Mouse (Mus musculus) C2C12 (cell line): ENCODE data around the gene 1110017D15Rik. TPM values are rescaled to one million over a fixed set of nuclear protein-coding genes. Genes with fewer than 3 reads are reported as not detected.

Experiments used
- H3K27me3 ChIP-seq: one replicate; pipeline ENCODE4 v1.6.1; 2011; ENCODE audit not compliant: control insufficient read depth, insufficient read depth, insufficient read length
- H3K36me3 ChIP-seq: one replicate; pipeline ENCODE4 v1.6.1; 2011; ENCODE audit not compliant: control insufficient read depth, insufficient read depth
- H3K4me3 ChIP-seq: one replicate; pipeline ENCODE4 v1.5.1; 2011; ENCODE audit warnings: mild to moderate bottlenecking, control low read depth; ENCODE audit not compliant: poor library complexity, insufficient read depth, severe bottlenecking
- H3K79me2 ChIP-seq: one replicate; pipeline ENCODE4 v1.6.1; 2011; ENCODE audit not compliant: control insufficient read depth, insufficient read depth
- H3K79me3 ChIP-seq: one replicate; pipeline ENCODE4 v1.6.1; 2011; ENCODE audit warnings: low read depth, control low read depth
- H3ac ChIP-seq: one replicate; pipeline ENCODE3; 2011; ENCODE audit warnings: low read depth; ENCODE audit not compliant: control insufficient read depth, insufficient read length
- CEBPB ChIP-seq: IDR thresholded peaks from one replicate; pipeline ENCODE4 v1.6.1; 2011; ENCODE audit warnings: low read depth, mild to moderate bottlenecking, control low read depth, moderate library complexity
- CTCF ChIP-seq: IDR thresholded peaks from one replicate; pipeline ENCODE4 v1.5.1; 2011; ENCODE audit not compliant: control insufficient read depth, insufficient read depth, insufficient read length
- FOSL1 ChIP-seq: IDR thresholded peaks from one replicate; pipeline ENCODE4 v1.8.0; 2011; ENCODE audit warnings: mild to moderate bottlenecking, low read length; ENCODE audit not compliant: poor library complexity, insufficient read depth, severe bottlenecking
- MAX ChIP-seq: IDR thresholded peaks from one replicate; pipeline ENCODE4 v1.6.1; 2011; ENCODE audit warnings: mild to moderate bottlenecking, control low read depth
- MYOD1 ChIP-seq: IDR thresholded peaks from one replicate; pipeline ENCODE4 v1.6.1; 2011; ENCODE audit warnings: low read depth; ENCODE audit not compliant: control insufficient read depth, insufficient read length
- MYOG ChIP-seq: IDR thresholded peaks from one replicate; pipeline ENCODE4 v1.6.1; 2011; ENCODE audit not compliant: control insufficient read depth, insufficient read length; ENCODE audit errors: extremely low read depth
- USF1 ChIP-seq: IDR thresholded peaks from one replicate; pipeline ENCODE4 v1.6.1; 2011; ENCODE audit warnings: low read depth, mild to moderate bottlenecking, control low read depth, moderate library complexity
- polyA plus RNA-seq: library from polyadenylated mRNA; unstranded; fragments of >200 nt; fragmentation: generic; extraction: Trizol; gene quantifications from one replicate; pipeline ENCODE4 v1.2.1, GENCODE M21; 2012; ENCODE audit warnings: missing spikeins

Gene 1110017D15Rik
- polyA plus RNA-seq, 1 experiment: 0.14 TPM

GRCm38 (mm10) chr4:41498921-41499391 lies 18.2 kb downstream of the 1110017D15Rik start:
- H3K36me3 ChIP-seq: no peaks in the 10 kb centered on the region
- no peaks in the 10 kb centered on the region for H3K79me2 ChIP-seq
- H3K27me3 ChIP-seq: no peaks in the 10 kb centered on the region
- TF ChIP-seq MYOG: no peak
- H3K4me3 ChIP-seq: no peak overlapping the region
- H3K79me3 ChIP-seq: no peaks in the 10 kb centered on the region
- no peak overlapping the region for H3ac ChIP-seq

- Histone ChIP-seq H3K79me3 (no peaks in the 10 kb centered on the region), H3K79me2 (no peaks in the 10 kb centered on the region), H3ac (no peak overlapping the region), H3K4me3 (no peak overlapping the region), H3K27me3 (no peaks in the 10 kb centered on the region), H3K36me3 (no peaks in the 10 kb centered on the region)
- TF ChIP-seq CEBPB (no peak), MYOD1 (no peak), MYOG (no peak), FOSL1 (no peak), USF1 (no peak), CTCF (no peak), MAX (no peak)
Observed at GRCm38 (mm10) chr4:41497995-41498845, 18.9 kb downstream of the 1110017D15Rik start.

DNA sequence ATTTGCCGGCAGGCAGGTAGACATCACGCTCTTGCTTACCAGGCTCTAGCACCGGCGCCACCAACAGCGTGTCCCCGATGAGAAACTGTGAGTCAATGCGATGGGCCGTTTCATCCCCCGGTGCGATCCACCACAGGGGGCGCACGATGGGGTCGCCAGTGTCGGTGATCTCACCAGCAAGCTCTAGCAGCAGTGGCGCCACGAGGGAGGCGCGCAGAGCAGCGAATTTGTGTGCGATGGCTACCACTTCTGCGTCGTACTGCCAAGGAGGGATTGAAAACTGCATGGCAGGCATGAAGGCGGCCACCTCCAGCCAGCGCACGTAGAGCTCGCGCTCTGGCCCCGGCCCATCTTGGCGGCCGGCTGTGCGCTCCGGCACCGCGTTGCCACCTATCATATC lies 19.6 kb downstream of the 1110017D15Rik start:
- Histone ChIP-seq H3K36me3 (no peaks in the 10 kb centered on the region), H3K4me3 (no peak overlapping the region), H3ac (no peak overlapping the region), H3K27me3 (no peaks in the 10 kb centered on the region), H3K79me3 (no peaks in the 10 kb centered on the region), H3K79me2 (no peaks in the 10 kb centered on the region)
- TF ChIP-seq CEBPB (no peak), MYOD1 (no peak), MYOG (no peak), CTCF (no peak), USF1 (no peak), MAX (no peak), FOSL1 (no peak)

- Histone ChIP-seq H3K79me3 (no peaks in the 10 kb centered on the region), H3K4me3 (no peak overlapping the region), H3K36me3 (no peaks in the 10 kb centered on the region), H3ac (no peak overlapping the region), H3K79me2 (no peaks in the 10 kb centered on the region), H3K27me3 (no peaks in the 10 kb centered on the region)
- TF ChIP-seq MYOD1 (no peak), USF1 (no peak), FOSL1 (no peak), CEBPB (no peak), CTCF (no peak), MAX (no peak), MYOG (no peak)
Observed at GRCm38 (mm10) chr4:41497046-41497445, 20.1 kb downstream of the 1110017D15Rik start.

DNA sequence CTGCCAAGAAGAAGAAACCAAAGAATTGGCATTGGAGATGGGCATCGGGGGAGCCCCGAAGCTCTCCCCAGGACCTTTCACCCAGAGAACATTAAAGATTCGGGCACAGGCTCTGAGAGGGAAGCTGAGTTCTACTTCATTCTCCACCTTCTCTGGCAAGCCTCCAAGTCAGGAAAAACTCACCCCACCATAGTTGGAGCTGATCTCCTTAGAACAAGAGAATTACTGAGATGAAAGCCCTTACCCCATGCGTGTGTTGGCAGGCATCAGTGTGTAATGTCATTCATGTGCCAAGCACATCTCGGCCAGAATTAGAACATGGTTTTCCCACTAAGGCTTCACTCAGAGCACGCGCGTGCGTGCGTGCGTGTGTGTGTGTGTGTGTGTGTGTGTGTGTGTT lies 21.3 kb downstream of the 1110017D15Rik start:
- no peak for TF ChIP-seq MYOD1
- no peak for TF ChIP-seq CTCF
- no peak for TF ChIP-seq MYOG
- H3K79me2 ChIP-seq: no peaks in the 10 kb centered on the region
- no peak overlapping the region for H3ac ChIP-seq
- no peaks in the 10 kb centered on the region for H3K27me3 ChIP-seq
- no peaks in the 10 kb centered on the region for H3K36me3 ChIP-seq
- no peaks in the 10 kb centered on the region for H3K79me3 ChIP-seq
- no peak overlapping the region for H3K4me3 ChIP-seq

DNA sequence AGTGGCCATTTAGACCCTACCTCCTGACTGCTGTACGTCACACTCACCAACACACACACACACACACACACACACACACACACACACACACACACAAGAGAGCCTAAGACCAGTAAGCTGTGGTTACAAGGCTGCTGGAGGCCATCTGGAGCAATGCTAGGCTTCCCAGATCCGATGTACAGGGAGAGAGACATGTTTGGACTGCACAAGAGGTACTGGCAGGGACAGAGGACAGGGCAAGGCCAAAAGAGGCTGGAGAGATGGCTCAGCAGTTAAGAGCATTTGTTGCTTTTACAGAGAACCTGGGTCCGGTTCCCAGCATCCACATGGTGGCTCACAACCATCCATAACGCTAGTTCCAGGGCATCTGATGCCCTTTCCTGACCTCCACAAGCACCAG lies 22.1 kb downstream of the 1110017D15Rik start:
- Histone ChIP-seq H3ac (no peak overlapping the region), H3K27me3 (no peaks in the 10 kb centered on the region), H3K79me3 (no peaks in the 10 kb centered on the region), H3K36me3 (no peaks in the 10 kb centered on the region), H3K79me2 (no peaks in the 10 kb centered on the region), H3K4me3 (no peak overlapping the region)
- no peak for TF ChIP-seq MYOD1
- no peak for TF ChIP-seq CTCF
- no peak for TF ChIP-seq CEBPB
- TF ChIP-seq MAX: no peak
- TF ChIP-seq MYOG: no peak
- TF ChIP-seq FOSL1: no peak
- TF ChIP-seq USF1: no peak
